Mouse (Mus musculus) intestine, embryonic 14.5 days (tissue): ENCODE measurements at regions not wholly inside any gene's neighbourhood (a gene's known extent, or its start where the extent isn't known, plus 50 kb on each side); places are given as distances from the start of the nearest gene placed in this dataset.

Experiments used
- ATAC-seq: fragments of 200-750 bp; cut with Nextera tagmentation; replicated peaks from 2 replicates; pipeline ENCODE4 v1.8.0; 2017; ENCODE audit warnings: low read depth, moderate number of reproducible peaks, moderate TSS enrichment, moderate library complexity; ENCODE audit not compliant: low FRiP score, low TSS enrichment
- DNase-seq: peaks from one replicate; pipeline ENCODE4 v3.0.0-alpha.2; 2018; ENCODE audit warnings: low spot score
- H3K27ac ChIP-seq: fragments of 300-500 bp; sonication (generic); 2 replicates; pipeline ENCODE4 v1.5.1; 2014; ENCODE audit warnings: low read depth, mild to moderate bottlenecking, control low read depth
- H3K27me3 ChIP-seq: fragments of 300-500 bp; sonication (generic); replicated peaks from 2 replicates; pipeline ENCODE4 v1.6.1; 2014; ENCODE audit warnings: low read length, control low read depth; ENCODE audit not compliant: control insufficient read depth, insufficient read depth
- H3K36me3 ChIP-seq: fragments of 300-500 bp; sonication (generic); 2 replicates; pipeline ENCODE4 v1.6.1; 2014; ENCODE audit warnings: low read length, control low read depth; ENCODE audit not compliant: control insufficient read depth, insufficient read depth
- H3K4me1 ChIP-seq: fragments of 300-500 bp; sonication (generic); replicated peaks from 2 replicates; pipeline ENCODE4 v1.6.1; 2014; ENCODE audit warnings: low read length, control low read depth, mixed read lengths; ENCODE audit not compliant: control insufficient read depth, insufficient read depth
- H3K4me2 ChIP-seq: fragments of 300-500 bp; sonication (generic); 2 replicates; pipeline ENCODE4 v1.6.1; 2014; ENCODE audit warnings: low read length
- H3K4me3 ChIP-seq: fragments of 300-500 bp; sonication (generic); 2 replicates; pipeline ENCODE4 v1.5.1; 2014; ENCODE audit warnings: low read depth, low read length, control low read depth, mixed read lengths
- H3K9ac ChIP-seq: fragments of 300-500 bp; sonication (generic); 2 replicates; pipeline ENCODE4 v1.6.1; 2014; ENCODE audit warnings: mild to moderate bottlenecking, low read length
- H3K9me3 ChIP-seq: fragments of 300-500 bp; sonication (generic); 2 replicates; pipeline ENCODE4 v1.6.1; 2016; ENCODE audit warnings: low read length, control low read depth; ENCODE audit not compliant: control insufficient read depth
- WGBS: fragments of 180-500 bp; shearing (Covaris S2); extraction: QIAGEN DNeasy Blood & Tissue Kit; methylation state at CpG from one replicate; pipeline ENCODE4 v1.1.7; 2014; 5-methylcytosine and 5-hydroxymethylcytosine counted together

DNA sequence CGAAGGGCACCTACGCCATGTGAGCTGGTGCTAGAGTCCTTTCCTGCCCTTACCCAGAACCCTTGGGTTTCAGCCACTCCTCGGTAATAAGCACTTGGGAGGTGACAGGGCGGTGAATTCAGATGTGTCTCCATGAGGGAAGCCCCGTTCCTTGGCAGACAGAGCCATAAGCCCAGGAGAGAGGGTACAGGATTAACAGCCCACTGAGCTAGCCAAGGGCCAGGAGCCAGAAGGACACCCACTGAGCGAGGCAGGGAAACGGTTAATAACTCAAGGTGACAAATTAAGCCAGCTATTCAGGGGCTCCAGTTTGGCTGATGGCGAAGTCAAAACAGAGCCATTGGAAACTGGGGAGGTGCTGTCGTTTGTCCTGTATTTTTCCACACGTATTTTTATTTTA lies 75.9 kb upstream of the Sox9 start:
- WGBS, result 80% methylated on average over 10 of the region's 10 CpGs
- Histone ChIP-seq H3K4me2 (no peak overlapping the region), H3K9me3 (no peaks in the 10 kb centered on the region), H3K27me3 (no peaks in the 10 kb centered on the region), H3K36me3 (no peaks in the 10 kb centered on the region), H3K4me3 (no peak overlapping the region), H3K27ac (no peak overlapping the region), H3K9ac (no peak overlapping the region), H3K4me1 (no peaks in the 10 kb centered on the region)
- ATAC-seq, result no peak
- no peak for DNase-seq

- Histone ChIP-seq H3K9ac (no peak overlapping the region), H3K4me2 (no peak overlapping the region), H3K4me3 (no peak overlapping the region), H3K27me3 (no peaks in the 10 kb centered on the region), H3K27ac (no peak overlapping the region), H3K9me3 (no peaks in the 10 kb centered on the region), H3K4me1 (no peaks in the 10 kb centered on the region), H3K36me3 (no peaks in the 10 kb centered on the region)
- ATAC-seq, result no peak
- WGBS, result 73% methylated on average over 11 of the region's 11 CpGs
- DNase-seq, result no peak
Measured at GRCm38 (mm10) chr11:112708119-112708730, 73.8 kb upstream of the Sox9 start.

DNA sequence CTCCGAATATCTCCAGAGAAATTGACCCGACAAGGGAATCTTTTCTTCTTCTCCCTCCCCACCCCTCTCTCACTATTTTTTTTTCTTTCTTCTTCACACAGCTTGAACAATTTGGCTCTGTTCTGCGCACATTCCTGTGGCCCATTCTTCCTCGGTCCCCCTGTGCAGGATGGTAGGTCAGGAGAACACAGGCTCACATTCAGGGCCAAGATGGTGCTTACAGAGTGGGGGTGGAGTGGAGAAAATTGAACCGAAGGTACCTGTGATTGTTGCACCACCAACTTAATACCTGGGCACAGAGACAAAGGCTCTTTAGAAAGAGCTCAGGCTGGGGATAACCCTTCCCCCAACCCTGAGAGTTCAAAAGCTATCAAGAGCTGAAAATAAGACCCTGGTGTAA lies 70.4 kb upstream of the Sox9 start:
- Histone ChIP-seq H3K9ac (no peak overlapping the region), H3K4me2 (no peak overlapping the region), H3K27ac (no peak overlapping the region), H3K36me3 (no peaks in the 10 kb centered on the region), H3K27me3 (no peaks in the 10 kb centered on the region), H3K4me1 (no peaks in the 10 kb centered on the region), H3K4me3 (no peak overlapping the region), H3K9me3 (no peaks in the 10 kb centered on the region)
- ATAC-seq, result no peak
- DNase-seq, result no peak
- 73% methylated on average over 5 of the region's 5 CpGs for WGBS

DNA sequence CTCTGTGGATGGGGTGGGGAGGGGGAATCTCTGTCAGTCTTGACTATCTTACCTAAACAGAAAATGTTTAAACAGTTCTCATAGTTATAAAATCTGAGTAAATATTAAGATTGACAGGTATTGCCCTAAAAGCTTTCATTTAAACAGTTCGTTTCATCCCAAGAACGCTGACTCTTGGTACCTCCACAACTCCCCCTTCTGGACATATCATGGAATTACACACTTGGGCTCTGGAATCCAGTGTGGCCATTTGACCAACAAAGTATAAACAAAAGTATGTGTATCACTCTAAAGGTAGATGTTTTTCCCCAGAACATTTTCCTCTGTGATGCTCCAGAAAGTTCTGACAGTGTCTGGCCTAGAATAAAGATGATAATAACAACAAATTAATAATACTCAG lies 63.5 kb upstream of the Sox9 start:
- WGBS, result 48% methylated on average over 2 of the region's 2 CpGs
- Histone ChIP-seq H3K9ac (no peak overlapping the region), H3K9me3 (no peaks in the 10 kb centered on the region), H3K4me3 (no peak overlapping the region), H3K4me1 (no peaks in the 10 kb centered on the region), H3K36me3 (no peaks in the 10 kb centered on the region), H3K4me2 (no peak overlapping the region), H3K27me3 (no peaks in the 10 kb centered on the region), H3K27ac (no peak overlapping the region)
- ATAC-seq, result no peak
- no peak for DNase-seq

DNA sequence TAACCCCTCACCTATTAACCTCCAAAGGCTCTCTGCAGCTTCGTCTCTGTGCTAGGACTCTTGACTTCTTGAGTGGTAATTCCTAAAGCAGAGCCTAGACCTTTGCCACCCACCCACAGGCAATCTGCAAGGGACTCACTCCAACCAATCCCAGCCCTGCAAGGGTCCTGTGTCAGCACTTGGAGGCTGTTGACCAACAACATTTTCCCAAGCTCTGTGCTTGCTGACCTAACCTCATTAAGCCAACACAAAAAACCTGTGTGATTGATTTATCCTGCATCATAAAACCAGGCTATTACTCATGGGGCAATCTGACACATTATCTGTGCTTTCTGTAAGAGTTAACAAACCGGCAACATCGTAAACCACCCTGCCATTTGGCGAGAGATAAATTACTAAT lies 61.4 kb upstream of the Sox9 start:
- Histone ChIP-seq H3K4me3 (no peak overlapping the region), H3K4me1 (no peaks in the 10 kb centered on the region), H3K9me3 (no peaks in the 10 kb centered on the region), H3K36me3 (no peaks in the 10 kb centered on the region), H3K27me3 (no peaks in the 10 kb centered on the region), H3K9ac (no peak overlapping the region), H3K27ac (no peak overlapping the region), H3K4me2 (no peak overlapping the region)
- DNase-seq, result no peak
- ATAC-seq, result no peak
- WGBS, result 60% methylated on average over 4 of the region's 4 CpGs

GRCm38 (mm10) chr11:112722936-112723335 lies 59.1 kb upstream of the Sox9 start:
- H3K9me3 ChIP-seq, result no peaks in the 10 kb centered on the region
- DNase-seq, result no peak
- ATAC-seq, result no peak
- H3K27ac ChIP-seq, result no peak overlapping the region
- no peak overlapping the region for H3K9ac ChIP-seq
- 19% methylated on average over 4 of the region's 4 CpGs for WGBS
- no peaks in the 10 kb centered on the region for H3K27me3 ChIP-seq
- H3K4me2 ChIP-seq, result no peak overlapping the region
- no peaks in the 10 kb centered on the region for H3K36me3 ChIP-seq
- H3K4me3 ChIP-seq, result no peak overlapping the region
- H3K4me1 ChIP-seq, result 0 out of 2 replicates have a peak, but pooled peaks cover under 1% of the 10 kb centered on the region

DNA sequence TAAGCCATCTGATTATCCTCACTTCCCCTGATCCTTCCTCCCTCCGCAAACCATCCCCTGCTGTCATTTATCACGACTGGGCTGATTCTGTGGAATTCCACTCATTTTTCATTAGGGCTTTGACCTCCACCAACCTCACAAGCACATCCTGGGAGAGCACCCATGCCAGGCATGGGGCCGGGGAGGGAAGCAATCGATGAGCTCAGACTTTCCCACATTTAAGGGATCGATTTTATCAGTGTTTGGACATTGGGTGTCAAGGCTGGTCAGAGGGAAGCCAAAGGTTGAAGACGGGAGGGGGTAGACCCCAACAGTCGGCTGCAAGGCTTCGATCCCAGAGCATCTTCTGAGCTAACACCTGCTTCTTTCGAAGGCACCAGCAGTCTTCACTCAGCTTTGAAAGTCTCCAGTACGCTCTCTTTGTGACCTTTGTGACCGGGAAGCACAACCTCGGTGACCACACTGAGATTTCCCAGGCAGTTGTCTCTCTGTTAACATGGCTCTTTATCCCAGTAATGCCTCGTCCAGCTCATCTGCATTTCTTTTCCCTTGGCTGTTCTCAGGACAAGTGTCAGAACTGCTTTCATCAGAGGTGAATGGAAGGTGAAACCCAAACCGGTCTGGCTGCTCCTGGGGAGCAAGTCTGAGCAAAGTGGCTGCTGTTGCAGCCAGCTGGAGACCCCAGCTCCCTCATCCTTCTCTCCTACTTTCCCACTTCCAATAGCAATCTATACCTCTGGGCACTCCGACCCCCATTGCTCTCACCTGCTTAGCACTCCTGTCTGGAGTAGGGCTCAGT lies 53.7 kb upstream of the Sox9 start:
- Histone ChIP-seq H3K4me1 (peaks cover 9% of the 10 kb centered on the region), H3K9me3 (no peaks in the 10 kb centered on the region), H3K4me3 (no peak overlapping the region), H3K9ac (no peak overlapping the region), H3K4me2 (no peak overlapping the region), H3K27me3 (no peaks in the 10 kb centered on the region), H3K36me3 (no peaks in the 10 kb centered on the region), H3K27ac (no peak overlapping the region)
- ATAC-seq (no peak), DNase-seq (peak; percentile 58)
- WGBS, result 14% methylated on average over 15 of the region's 15 CpGs
